Mouse (Mus musculus) forebrain, postnatal 0 days (tissue): ENCODE measurements at regions not wholly inside any gene's neighbourhood (a gene's known extent, or its start where the extent isn't known, plus 50 kb on each side); places are given as distances from the start of the nearest gene placed in this dataset.

Experiments
- ATAC-seq: fragments of 200-750 bp; cut with Nextera tagmentation; 2 replicates; pipeline ENCODE4 v1.8.0; 2017; ENCODE audit warnings: mild to moderate bottlenecking, moderate library complexity
- DNase-seq: peaks from one replicate; pipeline ENCODE4 v3.0.0-alpha.2; 2015
- H3K27ac ChIP-seq: fragments of 300-500 bp; sonication (generic); 2 replicates; pipeline ENCODE4 v1.5.1; 2014; ENCODE audit warnings: low read depth, mild to moderate bottlenecking, antibody characterized with exemption, low read length, moderate library complexity, mixed read lengths
- H3K27me3 ChIP-seq: fragments of 300-500 bp; sonication (generic); 2 replicates; pipeline ENCODE4 v1.6.1; 2014; ENCODE audit warnings: mild to moderate bottlenecking, low read length, mixed read lengths; ENCODE audit not compliant: insufficient read depth
- H3K36me3 ChIP-seq: fragments of 300-500 bp; sonication (generic); 2 replicates; pipeline ENCODE4 v1.6.1; 2014; ENCODE audit warnings: mild to moderate bottlenecking, moderate library complexity; ENCODE audit not compliant: insufficient read depth
- H3K4me1 ChIP-seq: fragments of 300-500 bp; sonication (generic); 2 replicates; pipeline ENCODE4 v1.6.1; 2014; ENCODE audit warnings: antibody characterized with exemption; ENCODE audit not compliant: insufficient read depth
- H3K4me2 ChIP-seq: fragments of 300-500 bp; sonication (generic); 2 replicates; pipeline ENCODE4 v1.6.1; 2014; ENCODE audit warnings: low read depth, mild to moderate bottlenecking, moderate library complexity
- H3K4me3 ChIP-seq: fragments of 300-500 bp; sonication (generic); 2 replicates; pipeline ENCODE4 v1.5.1; 2014; ENCODE audit warnings: low read depth, low read length, mixed read lengths
- H3K9ac ChIP-seq: fragments of 300-500 bp; sonication (generic); 2 replicates; pipeline ENCODE4 v1.6.1; 2014; ENCODE audit warnings: mild to moderate bottlenecking
- H3K9me3 ChIP-seq: fragments of 300-500 bp; sonication (generic); 2 replicates; pipeline ENCODE4 v1.6.1; 2016; ENCODE audit warnings: low read length
- CTCF ChIP-seq: sonication (generic); IDR thresholded peaks from 2 replicates; pipeline ENCODE4 v1.5.1; 2016; ENCODE audit warnings: antibody characterized with exemption, control low read depth, low read depth
- WGBS: fragments of 180-500 bp; shearing (Covaris S2); extraction: QIAGEN DNeasy Blood & Tissue Kit; methylation state at CpG from one replicate; pipeline ENCODE4 v1.1.7; 2014; 5-methylcytosine and 5-hydroxymethylcytosine counted together

GRCm38 (mm10) chr5:52062214-52062613 lies 128.1 kb downstream of the Dhx15 start:
- Histone ChIP-seq H3K4me3 (no peak overlapping the region), H3K4me2 (no peak overlapping the region), H3K27me3 (no peaks in the 10 kb centered on the region), H3K27ac (no peak overlapping the region), H3K36me3 (no peaks in the 10 kb centered on the region), H3K9me3 (no peaks in the 10 kb centered on the region), H3K9ac (no peak overlapping the region), H3K4me1 (no peaks in the 10 kb centered on the region)
- DNase-seq (no peak), ATAC-seq (no peak)
- WGBS = 81% methylated on average over 4 of the region's 4 CpGs
- TF ChIP-seq CTCF = no peak

GRCm38 (mm10) chr5:52061226-52061625 lies 129.1 kb downstream of the Dhx15 start:
- H3K4me1 ChIP-seq = no peaks in the 10 kb centered on the region
- no peak overlapping the region for H3K4me3 ChIP-seq
- ATAC-seq = no peak
- no peaks in the 10 kb centered on the region for H3K36me3 ChIP-seq
- no peak overlapping the region for H3K27ac ChIP-seq
- no peak for TF ChIP-seq CTCF
- H3K9ac ChIP-seq = no peak overlapping the region
- WGBS = 81% methylated on average over 6 of the region's 6 CpGs
- H3K4me2 ChIP-seq = no peak overlapping the region
- no peaks in the 10 kb centered on the region for H3K9me3 ChIP-seq
- H3K27me3 ChIP-seq = no peaks in the 10 kb centered on the region
- DNase-seq = no peak

- H3K27me3 ChIP-seq = no peaks in the 10 kb centered on the region
- no peak overlapping the region for H3K9ac ChIP-seq
- no peak overlapping the region for H3K27ac ChIP-seq
- H3K36me3 ChIP-seq = no peaks in the 10 kb centered on the region
- ATAC-seq (no peak), DNase-seq (no peak)
- H3K4me1 ChIP-seq = no peaks in the 10 kb centered on the region
- TF ChIP-seq CTCF = no peak
- H3K9me3 ChIP-seq = no peaks in the 10 kb centered on the region
- H3K4me3 ChIP-seq = no peak overlapping the region
- 90% methylated on average over 1 of the region's 1 CpGs for WGBS
- H3K4me2 ChIP-seq = no peak overlapping the region
Measured at GRCm38 (mm10) chr5:52057261-52057660, 133.1 kb downstream of the Dhx15 start.

GRCm38 (mm10) chr5:52052072-52052465 lies 138.2 kb downstream of the Dhx15 start:
- no peak overlapping the region for H3K9ac ChIP-seq
- H3K4me1 ChIP-seq = no peaks in the 10 kb centered on the region
- H3K4me3 ChIP-seq = no peak overlapping the region
- no peaks in the 10 kb centered on the region for H3K9me3 ChIP-seq
- no peaks in the 10 kb centered on the region for H3K27me3 ChIP-seq
- DNase-seq (no peak), ATAC-seq (no peak)
- no peak overlapping the region for H3K27ac ChIP-seq
- 59% methylated on average over 4 of the region's 4 CpGs for WGBS
- TF ChIP-seq CTCF = no peak
- no peaks in the 10 kb centered on the region for H3K36me3 ChIP-seq
- 0 out of 2 replicates have a peak overlapping the region, but pooled peaks have one; percentile 6 for H3K4me2 ChIP-seq

- no peaks in the 10 kb centered on the region for H3K9me3 ChIP-seq
- H3K27ac ChIP-seq = no peak overlapping the region
- H3K36me3 ChIP-seq = no peaks in the 10 kb centered on the region
- no peak overlapping the region for H3K9ac ChIP-seq
- H3K4me1 ChIP-seq = no peaks in the 10 kb centered on the region
- peak overlapping the region; percentile 6; the same call in 1 of the 2 replicates for H3K4me2 ChIP-seq
- H3K4me3 ChIP-seq = no peak overlapping the region
- no peak for TF ChIP-seq CTCF
- no peaks in the 10 kb centered on the region for H3K27me3 ChIP-seq
- DNase-seq (peak; percentile 49), ATAC-seq (peak; percentile 61)
- WGBS = 30% methylated on average over 10 of the region's 10 CpGs
Measured at GRCm38 (mm10) chr5:52051383-52052071, 138.8 kb downstream of the Dhx15 start.

GRCm38 (mm10) chr5:52048790-52049189 lies 141.5 kb downstream of the Dhx15 start:
- H3K27ac ChIP-seq = no peak overlapping the region
- DNase-seq (no peak), ATAC-seq (no peak)
- H3K36me3 ChIP-seq = no peaks in the 10 kb centered on the region
- no peak overlapping the region for H3K9ac ChIP-seq
- TF ChIP-seq CTCF = no peak
- no peak overlapping the region for H3K4me3 ChIP-seq
- 100% methylated on average over 1 of the region's 1 CpGs for WGBS
- no peaks in the 10 kb centered on the region for H3K9me3 ChIP-seq
- H3K27me3 ChIP-seq = no peaks in the 10 kb centered on the region
- H3K4me1 ChIP-seq = no peaks in the 10 kb centered on the region
- no peak overlapping the region for H3K4me2 ChIP-seq

- H3K27me3 ChIP-seq = no peaks in the 10 kb centered on the region
- H3K4me2 ChIP-seq = no peak overlapping the region
- ATAC-seq = no peak
- no peaks in the 10 kb centered on the region for H3K9me3 ChIP-seq
- H3K36me3 ChIP-seq = no peaks in the 10 kb centered on the region
- no peak overlapping the region for H3K27ac ChIP-seq
- no peak overlapping the region for H3K9ac ChIP-seq
- no peak for TF ChIP-seq CTCF
- WGBS = 79% methylated on average over 3 of the region's 3 CpGs
- no peak overlapping the region for H3K4me3 ChIP-seq
- no peak for DNase-seq
- no peaks in the 10 kb centered on the region for H3K4me1 ChIP-seq
Measured at GRCm38 (mm10) chr5:52046704-52047103, 143.6 kb downstream of the Dhx15 start.
